Mouse (Mus musculus) midbrain, postnatal 0 days (tissue): ENCODE results near the gene E130116L18Rik. TPM values are rescaled to one million over a fixed set of nuclear protein-coding genes. Genes with fewer than 3 reads are reported as not detected.
"Not testable (repeated sequence)": the region's sequence is repeated elsewhere in the genome, so short reads cannot be mapped to it uniquely, and the experiment has no call there.

Experiments
- ATAC-seq: fragments of 200-750 bp; cut with Nextera tagmentation; 2 replicates; pipeline ENCODE4 v1.8.0; 2017; ENCODE audit warnings: moderate number of reproducible peaks, mild to moderate bottlenecking, moderate TSS enrichment, moderate library complexity; ENCODE audit not compliant: low FRiP score
- DNase-seq: peaks from one replicate; pipeline ENCODE4 v3.0.0-alpha.2; 2015; ENCODE audit warnings: low spot score
- H3K27ac ChIP-seq: fragments of 300-500 bp; sonication (generic); 2 replicates; pipeline ENCODE4 v1.5.1; 2014; ENCODE audit warnings: low read depth, mild to moderate bottlenecking, low read length, mixed read lengths
- H3K27me3 ChIP-seq: fragments of 300-500 bp; sonication (generic); 2 replicates; pipeline ENCODE4 v1.6.1; 2014; ENCODE audit warnings: low read length, control low read depth, mixed read lengths; ENCODE audit not compliant: insufficient read depth
- H3K36me3 ChIP-seq: fragments of 300-500 bp; sonication (generic); 2 replicates; pipeline ENCODE4 v1.6.1; 2014; ENCODE audit warnings: low read length, control low read depth, mixed read lengths; ENCODE audit not compliant: insufficient read depth
- H3K4me1 ChIP-seq: fragments of 300-500 bp; sonication (generic); 2 replicates; pipeline ENCODE4 v1.6.1; 2014; ENCODE audit warnings: mild to moderate bottlenecking, control low read depth, antibody characterized with exemption, low read length, mixed read lengths; ENCODE audit not compliant: insufficient read depth
- H3K4me2 ChIP-seq: fragments of 300-500 bp; sonication (generic); 2 replicates; pipeline ENCODE4 v1.6.1; 2014; ENCODE audit warnings: low read depth, mild to moderate bottlenecking, low read length, mixed read lengths; ENCODE audit not compliant: poor library complexity, severe bottlenecking
- H3K4me3 ChIP-seq: fragments of 300-500 bp; sonication (generic); 2 replicates; pipeline ENCODE4 v1.5.1; 2014; ENCODE audit warnings: low read depth, mild to moderate bottlenecking, low read length, moderate library complexity
- H3K9ac ChIP-seq: fragments of 300-500 bp; sonication (generic); replicated peaks from 2 replicates; pipeline ENCODE4 v1.6.1; 2014; ENCODE audit warnings: mild to moderate bottlenecking, low read length, moderate library complexity, mixed read lengths; ENCODE audit not compliant: poor library complexity, severe bottlenecking
- H3K9me3 ChIP-seq: fragments of 300-500 bp; sonication (generic); 2 replicates; pipeline ENCODE4 v1.6.1; 2016; ENCODE audit warnings: low read length, control low read depth
- CTCF ChIP-seq: IDR thresholded peaks from 2 replicates; pipeline ENCODE4 v1.5.1; 2016; ENCODE audit warnings: antibody characterized with exemption, mild to moderate bottlenecking
- WGBS: fragments of 180-500 bp; shearing (Covaris S2); extraction: QIAGEN DNeasy Blood & Tissue Kit; methylation state at CpG from one replicate; pipeline ENCODE4 v1.1.7; 2014; 5-methylcytosine and 5-hydroxymethylcytosine counted together
- polyA plus RNA-seq: library from polyadenylated mRNA; unstranded; fragments of >200 nt; fragmentation: Nextera tagmentation; extraction: Ambion mirVana; gene quantifications from 2 replicates; pipeline ENCODE4 v1.2.1, GENCODE M21; 2015
- total RNA-seq: library from RNA; depleted of rRNA; stranded (reverse); fragments of >200 nt; gene quantifications from 2 replicates; pipeline ENCODE4 v1.2.3, GENCODE M21; 2014

The E130116L18Rik gene
- total and polyA plus RNA-seq, 2 experiments from 2014 or later = 1.5 TPM; not detected in 1

DNA sequence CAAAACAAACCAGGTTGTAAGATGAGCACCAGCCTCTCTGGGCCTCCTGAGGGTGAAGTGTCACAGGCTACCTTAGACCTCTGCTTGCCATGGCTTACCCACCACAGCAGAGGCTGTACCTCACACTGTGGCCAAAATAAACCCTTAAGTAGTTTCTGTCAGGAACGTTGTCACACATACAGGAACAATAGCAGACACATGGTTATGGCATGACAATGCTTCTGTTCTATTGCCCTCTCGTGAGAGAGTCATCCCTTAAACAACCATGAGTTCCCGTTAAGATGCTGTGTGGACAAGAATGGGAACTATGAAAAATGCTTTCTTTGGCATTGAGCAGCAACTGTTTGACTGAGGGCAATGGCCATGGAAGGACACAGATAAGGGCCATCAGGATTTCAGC, 1.3 kb downstream of the E130116L18Rik start, which contains the start of gene Galnt11:
TSS of gene Galnt11 (plus strand) at position 301 of the 400 bp plus-strand sequence.
- whole genome bisulfite sequencing = 87% methylated on average over 3 of the region's 3 CpGs
- TF ChIP-seq CTCF = no peak
- no peaks in the 10 kb centered on the region for H3K27me3 ChIP-seq

DNA sequence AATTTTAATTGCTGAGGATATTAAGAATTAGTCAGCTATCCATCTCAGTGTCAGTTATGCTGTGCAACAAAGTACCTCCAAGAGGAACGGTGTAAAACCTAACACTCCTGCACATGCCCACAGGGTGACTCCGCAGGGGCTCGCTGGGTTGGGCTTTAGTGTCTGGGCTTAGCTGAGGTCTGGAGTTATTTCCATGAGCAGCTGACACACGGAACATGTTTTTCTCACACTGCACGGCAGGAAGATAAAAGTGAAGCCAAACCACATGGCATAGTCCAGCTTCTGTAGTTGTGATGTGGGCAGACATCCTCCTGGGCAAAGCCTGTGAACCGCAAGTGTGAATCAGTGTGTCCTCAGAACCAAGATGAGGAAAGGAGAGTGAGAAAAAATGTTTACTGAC, 7.9 kb downstream of the E130116L18Rik start:
- WGBS = 88% methylated on average over 6 of the region's 6 CpGs
- ATAC-seq = no peak
- Histone ChIP-seq H3K9me3 (no peaks in the 10 kb centered on the region), H3K4me2 (no peak overlapping the region), H3K4me3 (no peak overlapping the region), H3K27ac (no peak overlapping the region), H3K27me3 (no peaks in the 10 kb centered on the region), H3K4me1 (no peaks in the 10 kb centered on the region), H3K36me3 (no peaks in the 10 kb centered on the region), H3K9ac (no peak overlapping the region)
- TF ChIP-seq CTCF = no peak
- DNase-seq = no peak

More for the DNA sequence above, 1.3 kb downstream of the E130116L18Rik start, which contains the start of gene Galnt11:
- Histone ChIP-seq H3K9me3 (no peaks in the 10 kb centered on the region), H3K36me3 (no peaks in the 10 kb centered on the region), H3K27ac (peak within 1 kb of the TSS; percentile 77), H3K9ac (peak within 1 kb of the TSS; percentile 65), H3K4me1 (peaks cover 8% of the 10 kb centered on the region), H3K4me2 (peak within 1 kb of the TSS; percentile 68), H3K4me3 (peak within 1 kb of the TSS; percentile 51)
- ATAC-seq = no peak
- no peak for DNase-seq

DNA sequence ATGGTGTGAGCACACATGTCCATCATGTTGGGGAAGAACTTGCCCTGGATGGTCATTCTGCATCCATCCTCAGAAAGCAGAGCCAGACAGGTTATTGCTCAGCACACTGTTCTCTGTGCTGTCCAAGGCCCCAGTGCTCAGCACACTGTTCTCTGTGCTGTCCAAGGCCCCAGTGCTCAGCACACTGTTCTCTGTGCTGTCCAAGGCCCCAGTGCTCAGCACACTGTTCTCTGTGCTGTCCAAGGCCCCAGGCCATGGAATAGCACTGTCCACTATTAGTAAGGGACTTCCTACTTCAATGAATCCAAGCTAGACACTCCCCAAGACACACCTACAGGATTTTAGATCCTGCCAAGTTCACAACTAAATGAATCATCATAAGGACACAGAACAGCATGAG, 9.7 kb downstream of the E130116L18Rik start:
- not testable (repeated sequence) for H3K27ac ChIP-seq, H3K36me3 ChIP-seq, H3K27me3 ChIP-seq, H3K9me3 ChIP-seq, DNase-seq, H3K4me2 ChIP-seq, H3K4me3 ChIP-seq, H3K9ac ChIP-seq, H3K4me1 ChIP-seq, ATAC-seq

DNA sequence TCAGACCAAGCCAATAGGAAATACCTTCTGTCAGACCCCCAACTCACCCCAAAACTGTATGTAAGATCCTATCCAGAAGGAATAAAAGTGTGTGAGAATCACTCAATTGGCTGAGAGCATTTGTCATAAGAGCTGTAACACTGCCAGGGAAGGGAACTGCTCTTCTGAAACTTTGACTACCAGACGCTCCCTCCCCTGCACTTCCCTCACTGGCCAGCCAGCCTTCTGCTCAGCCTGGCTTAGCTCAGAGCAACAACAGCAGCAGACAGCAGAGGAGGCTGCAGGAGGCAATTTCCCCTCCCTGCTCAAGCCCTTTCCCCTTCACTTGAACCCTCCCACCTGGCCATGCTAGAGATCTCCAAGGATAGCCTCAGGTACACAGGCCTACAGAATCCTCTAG, 11.1 kb downstream of the E130116L18Rik start:
- Histone ChIP-seq H3K9me3 (no peaks in the 10 kb centered on the region), H3K27ac (no peak overlapping the region), H3K4me2 (no peak overlapping the region), H3K4me1 (no peaks in the 10 kb centered on the region), H3K36me3 (no peaks in the 10 kb centered on the region), H3K27me3 (no peaks in the 10 kb centered on the region), H3K9ac (no peak overlapping the region), H3K4me3 (no peak overlapping the region)
- no peak for DNase-seq
- ATAC-seq = no peak
- whole genome bisulfite sequencing = 77% methylated on average over 1 of the region's 1 CpGs
- TF ChIP-seq CTCF = no peak

DNA sequence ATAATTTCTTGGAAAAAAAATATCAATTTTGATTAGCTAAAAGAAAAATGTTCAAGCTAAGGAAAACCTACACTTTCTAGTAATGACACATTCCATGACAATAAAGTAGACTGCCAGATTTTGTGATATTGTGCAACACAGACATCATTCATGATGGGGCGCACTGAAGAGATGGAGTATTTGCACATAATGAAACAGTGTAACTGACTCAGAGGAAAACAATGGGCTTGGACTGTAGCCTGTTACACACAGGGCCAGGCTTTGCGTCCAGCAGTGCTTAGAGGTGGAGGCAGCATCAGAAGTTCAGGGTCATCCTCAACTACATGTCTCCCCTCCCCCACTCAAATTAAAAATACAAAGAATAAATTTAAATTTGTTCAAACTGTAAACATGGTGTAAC, 32.4 kb downstream of the E130116L18Rik start:
- H3K36me3 ChIP-seq = no peaks in the 10 kb centered on the region
- no peaks in the 10 kb centered on the region for H3K27me3 ChIP-seq
- no peak for ATAC-seq
- no peak for DNase-seq
- H3K9ac ChIP-seq = no peak overlapping the region
- H3K4me2 ChIP-seq = no peak overlapping the region
- H3K9me3 ChIP-seq = no peaks in the 10 kb centered on the region
- no peak overlapping the region for H3K27ac ChIP-seq
- TF ChIP-seq CTCF = no peak
- no peaks in the 10 kb centered on the region for H3K4me1 ChIP-seq
- WGBS = 79% methylated on average over 2 of the region's 2 CpGs
- H3K4me3 ChIP-seq = no peak overlapping the region

DNA sequence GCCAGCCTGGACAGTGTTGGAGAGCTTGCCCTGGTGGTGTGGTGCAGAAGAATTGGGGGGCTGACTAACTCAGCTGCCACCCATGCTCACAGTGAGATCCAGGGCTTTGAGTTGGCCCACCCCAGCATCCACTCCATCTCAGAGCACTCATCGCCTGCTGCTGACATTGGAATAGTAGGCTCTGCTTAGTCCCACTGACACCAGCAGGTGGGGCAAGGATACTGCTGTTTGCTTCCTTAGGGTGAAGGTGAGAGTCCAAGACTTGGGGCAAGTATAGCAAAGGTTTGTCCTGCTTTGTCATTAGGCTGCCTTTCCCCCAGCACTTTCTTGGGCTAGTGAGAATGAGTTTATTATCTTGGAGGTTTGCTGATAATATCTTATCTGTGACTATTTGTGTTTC, 34.2 kb downstream of the E130116L18Rik start:
- H3K9me3 ChIP-seq = no peaks in the 10 kb centered on the region
- DNase-seq (no peak), ATAC-seq (no peak)
- H3K9ac ChIP-seq = no peak overlapping the region
- TF ChIP-seq CTCF = peak; percentile 56
- no peak overlapping the region for H3K4me2 ChIP-seq
- H3K4me1 ChIP-seq = no peaks in the 10 kb centered on the region
- H3K27ac ChIP-seq = no peak overlapping the region
- 72% methylated on average over 1 of the region's 1 CpGs for WGBS
- no peaks in the 10 kb centered on the region for H3K27me3 ChIP-seq
- no peaks in the 10 kb centered on the region for H3K36me3 ChIP-seq
- no peak overlapping the region for H3K4me3 ChIP-seq
